Mouse (Mus musculus): Measurements from ENCODE around the gene Nrxn2.

DNA sequence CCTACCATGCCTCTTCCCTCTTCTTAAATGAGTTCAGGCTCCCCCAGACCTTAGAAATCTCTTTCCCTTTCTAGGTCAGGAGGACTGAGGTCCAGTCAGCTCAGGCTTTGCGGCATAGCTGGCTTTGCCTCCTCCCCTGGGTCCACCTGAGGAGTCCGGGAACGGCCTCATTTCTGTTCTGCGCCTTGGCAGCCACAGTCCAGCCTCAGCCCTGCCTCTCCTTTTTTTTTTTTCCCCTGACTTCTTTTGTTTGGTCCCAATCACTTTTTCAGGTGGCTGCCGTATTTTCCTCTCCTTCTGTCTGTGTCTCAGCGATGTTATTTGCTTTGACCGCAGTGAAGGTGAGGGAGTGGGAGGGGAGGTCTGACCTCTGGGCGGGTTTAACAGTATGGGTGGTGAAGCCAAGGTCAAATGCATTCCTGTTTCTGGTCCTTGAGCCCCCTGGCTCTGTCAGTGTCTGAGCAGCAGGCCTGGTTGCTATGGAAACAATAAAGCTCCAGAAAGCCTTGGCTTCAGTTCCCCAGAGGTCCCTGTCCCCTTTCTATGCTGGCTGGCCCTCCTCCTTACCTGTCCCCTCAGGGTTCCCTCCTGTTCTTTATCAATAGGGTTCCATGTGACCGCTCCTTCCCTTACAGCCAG lies 34.3 kb downstream of the Nrxn2 start:
- TF ChIP-seq EP300 (IDR thresholded peaks at IDR 0.05; ENCODE audit: low read length) (no peak), POLR2AphosphoS2 (IDR thresholded peaks at IDR 0.05; ENCODE audit: low read depth, low read length) (no peak), CHD1 (IDR thresholded peaks at IDR 0.05; ENCODE audit: low read depth, low read length) (no peak), USF1 (IDR thresholded peaks at IDR 0.05; ENCODE audit: low read depth, low read length) (no peak), MEF2A (IDR thresholded peaks at IDR 0.05; ENCODE audit: borderline replicate concordance, low read depth, low read length) (no peak), CTCF (conservative IDR thresholded peaks at IDR 0.05 in 1 of 2, IDR thresholded peaks at IDR 0.05 in 1 of 2; ENCODE audit: low read depth in 2 of 2, low read length in 2 of 2) (no peak), ZC3H11A (IDR thresholded peaks at IDR 0.05; ENCODE audit: low read depth, low read length) (no peak), ELF1 (IDR thresholded peaks at IDR 0.05; ENCODE audit: low read depth, low read length) (no peak), CHD2 (IDR thresholded peaks at IDR 0.05; ENCODE audit: low read length) (no peak)

Data from CH12.LX (cell line).